Mouse (Mus musculus) cerebellum, adult 9-11 months (tissue): ENCODE data around the gene Sergef.

Experiments used
- DNase-seq: peaks from one replicate; pipeline ENCODE4 v3.0.0; 2022

The Sergef gene

GRCm38 (mm10) chr7:46397732-46398333, 241.8 kb downstream of the Sergef start:
- peak; percentile 71 for DNase-seq

- peak; percentile 80 for DNase-seq
Observed at GRCm38 (mm10) chr7:46396928-46397731, 242.5 kb downstream of the Sergef start.

- peak; percentile 91 for DNase-seq
Observed at GRCm38 (mm10) chr7:46396231-46396927, 243.2 kb downstream of the Sergef start, which contains the start of gene Kcnc1. Gene Kcnc1, plus strand, starts transcription at chr7:46396497.

GRCm38 (mm10) chr7:46395571-46395970, 244.0 kb downstream of the Sergef start:
- peak; percentile 58 for DNase-seq

- DNase-seq: peak; percentile 58
Observed at GRCm38 (mm10) chr7:46394933-46395332, 244.7 kb downstream of the Sergef start.

- peak; percentile 71 for DNase-seq
Observed at GRCm38 (mm10) chr7:46393718-46394511, 245.7 kb downstream of the Sergef start.
